ENCODE assay signal across 9 mouse cellular contexts in genomic region chr12:69502706-69503070, GRCm38 (mm10).
DNase-seq lines count a peak whose midpoint lies in the region; ATAC-seq and TF ChIP-seq lines count a peak whose summit lies in the region.
"Had no signal": no experiment of that assay in that cellular context is flagged by ENCODE, and none has a peak within 500 bp of the region (broad histone marks: within the 10 kb centered on the region; RNA-seq: fewer than 3 reads in every experiment).

No protein-coding gene starts in this region.

- H3K4me1 ChIP-seq in heart, embryonic 16.5 days (ENCODE audit: control insufficient read depth, insufficient read depth, low read length) = peaks cover 22% of the 10 kb centered on the region
- H3K4me1 ChIP-seq in bone marrow, adult 2 months (ENCODE audit: control insufficient read depth, insufficient read depth, low read length) = peaks cover 2% of the 10 kb centered on the region; the same call in 1 of the 2 replicates
- H3K4me1 ChIP-seq in heart, postnatal 0 days (ENCODE audit: control insufficient read depth, insufficient read depth) = peaks cover 19% of the 10 kb centered on the region
- H3K4me1 ChIP-seq in lung, embryonic 16.5 days (replicated peaks; ENCODE audit: control insufficient read depth, insufficient read depth, low read length) = peaks cover 26% of the 10 kb centered on the region

- no peak; the same call in 1 of the 2 replicates for TF ChIP-seq EP300 in heart, postnatal 0 days (IDR thresholded peaks at IDR 0.05; ENCODE audit: low read depth)

- no peak for TF ChIP-seq CTCF in bone marrow, adult 2 months (IDR thresholded peaks at IDR 0.05; ENCODE audit: control insufficient read depth, insufficient read depth, low read length)
- no peak for TF ChIP-seq CTCF in heart, postnatal 0 days (IDR thresholded peaks at IDR 0.05; ENCODE audit: low read depth)

- no peak for DNase-seq in heart, postnatal 25 days (ENCODE audit: low spot score)
- no peak for DNase-seq in heart, postnatal 0 days (ENCODE audit: low spot score)
- DNase-seq in cerebellum, postnatal 4 days (ENCODE audit: low spot score in 2 of 2) = no peak
- DNase-seq in cerebellum, adult 11-12 months = no peak
- no peak for DNase-seq in adrenal gland, postnatal 4 days (ENCODE audit: low spot score in 2 of 2)

- H3K27ac ChIP-seq in heart, embryonic 16.5 days (ENCODE audit: low read length) = peak overlapping the region; percentile 97
- H3K27ac ChIP-seq in bone marrow, adult 2 months (ENCODE audit: control insufficient read depth, insufficient read depth, low read depth, low read length, poor library complexity) = peak overlapping the region; percentile 48
- peak overlapping the region; percentile 95 for H3K27ac ChIP-seq in heart, postnatal 0 days (ENCODE audit: low read depth)
- H3K27ac ChIP-seq in lung, embryonic 16.5 days (ENCODE audit: low read length) = peak overlapping the region; percentile 99

- intact Hi-C loops in heart, postnatal 25 days (cut with DNase I) = loop anchor here (2.0 to 5.0 kb wide), 2 partner anchors 55 to 88 kb away; no protein-coding TSS in a partner anchor

- no peak for ATAC-seq in heart, embryonic 16.5 days (replicated peaks; ENCODE audit: extremely low read depth, insufficient read depth, low FRiP score)
- no peak for ATAC-seq in heart, postnatal 0 days (ENCODE audit: insufficient read depth, low read depth)
- peak; percentile 3; the same call in 1 of the 2 replicates for ATAC-seq in lung, embryonic 16.5 days (ENCODE audit: low read depth)

- H3K36me3 ChIP-seq in heart, embryonic 16.5 days (ENCODE audit: control insufficient read depth, insufficient read depth) = no peaks in the 10 kb centered on the region
- H3K36me3 ChIP-seq in heart, postnatal 0 days (replicated peaks; ENCODE audit: control insufficient read depth, insufficient read depth, low read length) = no peaks in the 10 kb centered on the region
- H3K36me3 ChIP-seq in lung, embryonic 16.5 days (ENCODE audit: control insufficient read depth, insufficient read depth, low read length) = no peaks in the 10 kb centered on the region
- H3K36me3 ChIP-seq: G1E had no signal

- TF ChIP-seq POLR2A in bone marrow, adult 2 months (IDR thresholded peaks at IDR 0.05; ENCODE audit: borderline replicate concordance, control insufficient read depth, low read depth, low read length) = no peak

- no peaks in the 10 kb centered on the region for H3K27me3 ChIP-seq in heart, embryonic 16.5 days (ENCODE audit: control insufficient read depth, insufficient read depth, low read length)
- H3K27me3 ChIP-seq in heart, postnatal 0 days (ENCODE audit: control insufficient read depth, insufficient read depth, low read length) = no peaks in the 10 kb centered on the region
- no peaks in the 10 kb centered on the region for H3K27me3 ChIP-seq in lung, embryonic 16.5 days (ENCODE audit: control insufficient read depth, insufficient read depth, low read depth, low read length)

- 62% methylated on average over 6 of the region's 6 CpGs for WGBS in heart, embryonic 16.5 days
- 51% methylated on average over 6 of the region's 6 CpGs for WGBS in bone marrow, adult 2 months
- 62% methylated on average over 6 of the region's 6 CpGs for WGBS in heart, postnatal 0 days
- WGBS in lung, embryonic 16.5 days = 53% methylated on average over 6 of the region's 6 CpGs

- peak overlapping the region; percentile 66 for H3K9ac ChIP-seq in heart, embryonic 16.5 days (ENCODE audit: low read length)
- peak overlapping the region; percentile 58 for H3K9ac ChIP-seq in heart, postnatal 0 days (replicated peaks; ENCODE audit: low read depth, low read length)
- H3K9ac ChIP-seq in lung, embryonic 16.5 days (ENCODE audit: low read length) = peak overlapping the region; percentile 65

- H3K4me2 ChIP-seq in heart, embryonic 16.5 days (ENCODE audit: low read depth, low read length) = peak overlapping the region; percentile 57
- H3K4me2 ChIP-seq in heart, postnatal 0 days (ENCODE audit: low read depth, low read length) = peak overlapping the region; percentile 53
- peak overlapping the region; percentile 54 for H3K4me2 ChIP-seq in lung, embryonic 16.5 days (ENCODE audit: low read depth, low read length)

- no peaks in the 10 kb centered on the region for H3K9me3 ChIP-seq in heart, embryonic 16.5 days (replicated peaks; ENCODE audit: control insufficient read depth, low read length)
- H3K9me3 ChIP-seq in heart, postnatal 0 days (replicated peaks; ENCODE audit: control insufficient read depth, low read length) = no peaks in the 10 kb centered on the region
- H3K9me3 ChIP-seq in lung, embryonic 16.5 days (ENCODE audit: control insufficient read depth, low read length) = no peaks in the 10 kb centered on the region; the same call in 1 of the 2 replicates
- H3K9me3 ChIP-seq: G1E had no signal

- H3K4me3 ChIP-seq in heart, embryonic 16.5 days (ENCODE audit: low read length) = peak overlapping the region; percentile 34
- H3K4me3 ChIP-seq in bone marrow, adult 2 months (replicated peaks; ENCODE audit: control insufficient read depth, low read depth, low read length) = no peak overlapping the region
- peak overlapping the region; percentile 34 for H3K4me3 ChIP-seq in heart, postnatal 0 days (ENCODE audit: low read depth, low read length)
- H3K4me3 ChIP-seq in lung, embryonic 16.5 days (ENCODE audit: low read length) = peak overlapping the region; percentile 28

Comparison
In these comparisons a context has a peak if more than half of its experiments do, and no peak if none do; other contexts are left out.
1. H3K27ac ChIP-seq: peak in every context shown above with its lines; median percentile 99 in lung, embryonic 16.5 days; 97 in heart, embryonic 16.5 days; 95 in heart, postnatal 0 days; 48 in bone marrow, adult 2 months.